Mouse (Mus musculus) liver, postnatal 0 days (tissue): ENCODE results near the gene Zfp462. TPM values are rescaled to one million over a fixed set of nuclear protein-coding genes. Genes with fewer than 3 reads are reported as not detected.
A peak's percentile ranks its signal among the peaks of the same experiment; 100 is the strongest.

Experiments used
- ATAC-seq: fragments of 200-750 bp; cut with Nextera tagmentation; 2 replicates; pipeline ENCODE4 v1.8.0; 2017; ENCODE audit warnings: mild to moderate bottlenecking, moderate library complexity
- DNase-seq: peaks from one replicate; pipeline ENCODE4 v3.0.0-alpha.2; 2016
- H3K27ac ChIP-seq: fragments of 300-500 bp; sonication (generic); 2 replicates; pipeline ENCODE4 v1.5.1; 2014; ENCODE audit warnings: antibody characterized with exemption, moderate library complexity, mild to moderate bottlenecking, low read depth
- H3K27me3 ChIP-seq: fragments of 300-500 bp; sonication (generic); 2 replicates; pipeline ENCODE4 v1.6.1; 2014; ENCODE audit warnings: low read length, control low read depth, mixed read lengths; ENCODE audit not compliant: insufficient read depth
- H3K36me3 ChIP-seq: fragments of 300-500 bp; sonication (generic); replicated peaks from 2 replicates; pipeline ENCODE4 v1.6.1; 2014; ENCODE audit warnings: mild to moderate bottlenecking, control low read depth, low read length, moderate library complexity, mixed read lengths; ENCODE audit not compliant: insufficient read depth
- H3K4me1 ChIP-seq: fragments of 300-500 bp; sonication (generic); 2 replicates; pipeline ENCODE4 v1.6.1; 2014; ENCODE audit warnings: antibody characterized with exemption, mild to moderate bottlenecking, control low read depth; ENCODE audit not compliant: insufficient read depth
- H3K4me2 ChIP-seq: fragments of 300-500 bp; sonication (generic); 2 replicates; pipeline ENCODE4 v1.6.1; 2014; ENCODE audit warnings: low read depth, mild to moderate bottlenecking, low read length, moderate library complexity, mixed read lengths
- H3K4me3 ChIP-seq: fragments of 300-500 bp; sonication (generic); 2 replicates; pipeline ENCODE4 v1.5.1; 2014; ENCODE audit warnings: low read depth, low read length
- H3K9ac ChIP-seq: fragments of 300-500 bp; sonication (generic); replicated peaks from 2 replicates; pipeline ENCODE4 v1.6.1; 2014; ENCODE audit warnings: mild to moderate bottlenecking, moderate library complexity
- H3K9me3 ChIP-seq: fragments of 300-500 bp; sonication (generic); 2 replicates; pipeline ENCODE4 v1.6.1; 2016; ENCODE audit warnings: mild to moderate bottlenecking, control low read depth, low read length, mixed read lengths
- CTCF ChIP-seq: sonication (generic); IDR thresholded peaks from 2 replicates; pipeline ENCODE4 v1.5.1; 2016; ENCODE audit warnings: antibody characterized with exemption, low read depth
- EP300 ChIP-seq: IDR thresholded peaks from 2 replicates; pipeline ENCODE4 v1.6.1; 2016; ENCODE audit warnings: antibody characterized with exemption, low read depth, mild to moderate bottlenecking
- WGBS: fragments of 180-500 bp; shearing (Covaris S2); extraction: QIAGEN DNeasy Blood & Tissue Kit; methylation state at CpG from one replicate; pipeline ENCODE4 v1.1.7; 2014; ENCODE audit not compliant: insufficient replicate concordance; 5-methylcytosine and 5-hydroxymethylcytosine counted together
- polyA plus RNA-seq: library from polyadenylated mRNA; unstranded; fragments of >200 nt; fragmentation: Nextera tagmentation; extraction: Ambion mirVana; gene quantifications from 2 replicates; pipeline ENCODE4 v1.2.1, GENCODE M21; 2015

Zfp462 gene
- polyA plus RNA-seq, 1 experiment from 2014 or later, result 0.14 TPM

DNA sequence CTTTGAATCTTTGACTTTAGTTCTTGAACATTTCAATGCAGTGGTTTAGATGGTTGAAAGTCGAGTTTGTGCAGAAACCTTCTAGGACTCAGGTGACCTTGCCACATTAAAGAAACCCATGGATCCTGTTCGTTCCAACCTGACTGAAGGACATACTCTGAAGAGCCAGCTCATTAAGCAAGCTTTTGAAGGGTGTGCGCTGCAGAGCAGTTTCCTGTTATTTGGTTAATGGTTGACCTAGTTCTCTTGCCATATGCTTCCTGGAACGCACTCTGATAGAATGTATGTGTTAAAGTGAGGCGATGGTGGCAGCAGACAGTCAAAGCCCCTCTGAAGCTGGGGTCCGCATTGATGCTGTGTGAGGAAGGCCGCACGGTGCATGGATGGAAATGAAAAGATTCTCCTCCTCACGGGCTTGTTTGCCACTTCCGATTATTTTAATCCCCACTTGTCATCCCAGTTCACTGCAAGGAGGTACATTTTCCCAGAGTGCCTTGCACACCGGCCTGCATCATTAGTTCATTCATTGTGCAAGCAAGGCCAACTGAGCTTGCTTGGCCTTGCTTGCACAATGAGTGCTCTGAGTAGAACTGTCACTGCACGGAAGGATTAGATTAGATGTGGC lies 24.9 kb downstream of the Zfp462 start:
- H3K36me3 ChIP-seq, result no peaks in the 10 kb centered on the region
- H3K27ac ChIP-seq, result no peak overlapping the region
- 73% methylated on average over 12 of the region's 12 CpGs for WGBS

DNA sequence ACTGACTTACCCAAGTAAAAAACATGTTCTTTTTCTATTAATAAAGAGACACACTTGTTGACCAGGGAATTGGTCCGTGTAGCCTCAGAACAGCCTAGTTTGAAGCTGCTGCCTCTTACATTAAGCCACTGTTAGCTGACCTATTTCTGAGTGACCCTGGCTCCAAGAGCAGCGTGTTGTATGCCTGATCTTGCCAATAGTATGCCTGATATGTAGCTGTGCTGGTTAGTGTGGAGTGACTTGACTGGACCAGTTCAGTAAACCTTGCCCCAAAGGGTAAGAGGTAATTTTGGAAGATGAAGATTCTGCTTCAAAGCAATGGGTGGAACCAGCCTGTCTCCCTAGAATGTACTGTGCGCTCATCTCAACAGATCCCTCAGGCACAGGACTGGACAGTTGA lies 26.5 kb downstream of the Zfp462 start:
- Histone ChIP-seq H3K36me3 (no peaks in the 10 kb centered on the region), H3K4me3 (no peak overlapping the region), H3K27me3 (no peaks in the 10 kb centered on the region), H3K9me3 (no peaks in the 10 kb centered on the region), H3K27ac (no peak overlapping the region), H3K9ac (no peak overlapping the region), H3K4me1 (no peaks in the 10 kb centered on the region), H3K4me2 (no peak overlapping the region)
- TF ChIP-seq CTCF (no peak), EP300 (no peak)
- DNase-seq (no peak), ATAC-seq (no peak)
- WGBS, result 76% methylated on average over 3 of the region's 3 CpGs

More for the DNA sequence above, 24.9 kb downstream of the Zfp462 start:
- DNase-seq (no peak), ATAC-seq (no peak)
- H3K27me3 ChIP-seq, result no peaks in the 10 kb centered on the region
- no peak overlapping the region for H3K9ac ChIP-seq
- H3K9me3 ChIP-seq, result no peaks in the 10 kb centered on the region
- TF ChIP-seq CTCF, result no peak
- TF ChIP-seq EP300, result no peak
- no peaks in the 10 kb centered on the region for H3K4me1 ChIP-seq
- H3K4me3 ChIP-seq, result no peak overlapping the region
- H3K4me2 ChIP-seq, result no peak overlapping the region

DNA sequence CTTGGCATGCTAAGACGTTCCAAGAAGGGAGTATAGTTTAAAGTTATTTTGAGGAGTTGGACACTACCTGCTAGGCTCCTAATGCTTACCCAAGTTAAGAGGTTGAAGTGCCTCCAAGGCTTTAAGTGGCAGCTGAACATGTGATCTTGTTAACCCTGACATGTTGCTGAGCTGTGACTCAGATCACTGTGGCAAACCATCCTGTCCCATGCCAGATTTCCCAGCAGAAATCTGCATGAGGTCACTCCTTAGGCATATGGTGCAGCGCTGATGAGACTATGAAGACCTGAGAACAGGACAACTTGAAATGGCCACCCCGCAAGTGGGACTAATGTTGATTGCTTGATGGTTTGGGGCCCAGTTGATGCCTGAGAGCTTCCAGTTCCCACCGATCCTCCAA lies 27.2 kb downstream of the Zfp462 start:
- H3K4me3 ChIP-seq, result no peak overlapping the region
- no peak overlapping the region for H3K27ac ChIP-seq
- no peaks in the 10 kb centered on the region for H3K27me3 ChIP-seq
- ATAC-seq (no peak), DNase-seq (no peak)
- no peak for TF ChIP-seq EP300
- no peak for TF ChIP-seq CTCF
- H3K9me3 ChIP-seq, result no peaks in the 10 kb centered on the region
- WGBS, result 83% methylated on average over 4 of the region's 4 CpGs
- no peaks in the 10 kb centered on the region for H3K4me1 ChIP-seq
- no peaks in the 10 kb centered on the region for H3K36me3 ChIP-seq
- no peak overlapping the region for H3K9ac ChIP-seq
- H3K4me2 ChIP-seq, result no peak overlapping the region

DNA sequence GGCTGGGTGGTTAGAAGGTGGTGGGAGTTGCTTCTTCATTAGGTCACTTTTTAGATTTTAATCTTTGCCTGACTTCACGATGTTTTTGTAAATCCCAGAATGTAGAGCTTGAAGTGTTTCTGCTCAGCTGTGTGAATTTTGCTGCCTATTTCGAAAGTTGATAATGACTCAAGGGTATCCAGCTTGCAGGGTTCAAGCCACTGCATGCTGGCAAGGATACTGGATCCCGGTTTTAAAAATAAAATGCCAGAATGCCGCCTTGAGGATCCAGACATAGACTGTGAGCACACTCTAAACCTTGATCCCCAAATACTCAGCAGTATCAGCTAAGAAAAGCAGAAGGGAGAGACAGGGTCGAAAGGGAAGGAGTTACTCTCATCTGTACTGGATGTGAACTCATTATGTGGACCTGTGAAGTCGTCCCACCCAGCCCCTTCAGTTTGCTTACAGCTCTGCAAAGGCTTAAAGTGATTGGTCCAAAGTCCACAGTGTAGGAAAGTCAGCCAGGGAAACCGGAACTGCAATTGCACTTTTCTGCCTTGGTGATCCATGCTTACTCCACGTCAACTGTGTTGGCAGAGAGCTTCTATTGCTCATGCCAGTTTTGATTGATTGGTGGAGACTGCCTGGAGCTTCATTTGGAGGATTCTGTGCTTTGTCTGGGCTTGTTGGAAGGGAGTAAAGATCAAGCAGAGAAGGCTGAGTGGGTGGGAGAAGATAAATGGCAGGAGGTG lies 28.1 kb downstream of the Zfp462 start:
- ATAC-seq (no peak), DNase-seq (no peak)
- Histone ChIP-seq H3K4me2 (no peak overlapping the region), H3K9me3 (no peaks in the 10 kb centered on the region), H3K9ac (no peak overlapping the region), H3K4me1 (no peaks in the 10 kb centered on the region), H3K36me3 (no peaks in the 10 kb centered on the region), H3K27ac (no peak overlapping the region), H3K27me3 (no peaks in the 10 kb centered on the region), H3K4me3 (no peak overlapping the region)
- TF ChIP-seq EP300 (no peak), CTCF (no peak)
- WGBS, result 54% methylated on average over 8 of the region's 8 CpGs

DNA sequence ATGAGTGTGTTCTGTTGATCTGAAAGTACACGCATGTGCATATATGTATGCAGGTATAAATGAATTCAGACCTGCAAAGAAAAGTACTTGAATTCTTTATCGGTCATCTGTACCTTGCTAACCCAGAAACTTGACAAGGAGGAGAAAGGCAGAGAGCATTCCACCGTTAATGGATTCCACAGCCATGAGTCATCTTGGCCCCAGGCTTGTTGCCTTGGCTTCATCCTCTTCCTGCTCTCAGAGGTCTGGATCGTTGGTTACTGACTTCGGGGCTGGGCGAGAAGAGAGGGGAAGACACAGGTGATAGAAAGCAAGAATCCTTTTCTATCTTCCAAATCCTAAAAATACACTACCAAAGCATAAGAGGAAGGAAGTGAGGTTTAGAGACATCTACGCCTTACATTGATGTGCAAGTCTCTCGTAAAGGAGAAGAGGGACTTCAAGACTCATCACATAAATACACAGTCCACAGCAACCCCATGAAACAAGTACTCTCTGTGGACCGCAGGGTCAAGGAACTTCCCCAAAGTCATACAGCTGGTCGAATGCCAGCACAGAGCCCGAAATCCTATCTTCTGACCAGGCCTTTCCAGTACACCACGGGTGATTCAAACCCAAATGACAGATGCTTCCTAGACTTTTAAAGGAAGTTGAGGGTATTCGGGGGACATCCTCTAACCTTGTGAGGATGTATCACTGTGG lies 35.1 kb downstream of the Zfp462 start:
- H3K4me3 ChIP-seq, result no peak overlapping the region
- 0 out of 2 replicates have a peak, but pooled peaks have one; percentile 28 for TF ChIP-seq EP300
- TF ChIP-seq CTCF, result no peak
- H3K9me3 ChIP-seq, result no peaks in the 10 kb centered on the region
- H3K27ac ChIP-seq, result no peak overlapping the region
- peak; percentile 15 for DNase-seq
- no peaks in the 10 kb centered on the region for H3K27me3 ChIP-seq
- H3K4me1 ChIP-seq, result no peaks in the 10 kb centered on the region
- WGBS, result 36% methylated on average over 13 of the region's 13 CpGs
- H3K36me3 ChIP-seq, result no peaks in the 10 kb centered on the region
- ATAC-seq, result peak; percentile 45; the same call in 1 of the 2 replicates
- no peak overlapping the region for H3K4me2 ChIP-seq
- no peak overlapping the region for H3K9ac ChIP-seq

DNA sequence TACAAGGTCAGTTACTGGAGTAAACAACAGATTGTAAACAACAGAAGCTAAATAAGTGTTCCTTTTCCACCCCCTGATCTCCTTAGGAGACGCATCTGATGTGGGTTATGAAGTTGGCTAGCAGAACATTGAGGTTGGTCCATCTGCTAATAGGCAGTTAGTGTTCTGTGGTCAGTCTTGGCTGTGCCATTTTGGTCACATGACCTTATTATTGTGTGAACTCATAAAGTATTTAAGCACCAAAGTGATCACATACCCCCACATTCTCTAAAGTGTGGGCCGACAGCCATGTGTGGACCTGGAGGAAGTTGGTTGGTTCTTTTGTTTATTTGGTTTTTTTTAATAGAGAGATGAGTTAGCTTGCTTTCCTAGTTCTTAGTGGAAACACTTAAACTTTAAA lies 39.7 kb downstream of the Zfp462 start:
- Histone ChIP-seq H3K9ac (no peak overlapping the region), H3K27me3 (no peaks in the 10 kb centered on the region), H3K36me3 (no peaks in the 10 kb centered on the region), H3K4me2 (no peak overlapping the region), H3K27ac (no peak overlapping the region), H3K4me1 (no peaks in the 10 kb centered on the region), H3K9me3 (no peaks in the 10 kb centered on the region), H3K4me3 (no peak overlapping the region)
- 77% methylated on average over 2 of the region's 2 CpGs for WGBS
- TF ChIP-seq EP300, result no peak
- TF ChIP-seq CTCF, result no peak
- DNase-seq (no peak), ATAC-seq (no peak)
